Mouse (Mus musculus) megakaryocyte, embryonic 14.5 days (primary cell): ENCODE results near the gene Il22ra2.

Experiments used
- FLI1 ChIP-seq: IDR thresholded peaks from 2 replicates; pipeline ENCODE4 v1.6.1; 2012; ENCODE audit warnings: low read length, inconsistent platforms, mixed read lengths
- GATA1 ChIP-seq: IDR thresholded peaks from 3 replicates; pipeline ENCODE4 v1.6.1; 2012; ENCODE audit warnings: mixed read lengths, low read length, inconsistent platforms, borderline replicate concordance

- TF ChIP-seq FLI1, result no peak
- no peak for TF ChIP-seq GATA1
Measured at GRCm38 (mm10) chr10:19621408-19622048, at the start of gene Il22ra2.
